Mouse (Mus musculus): ENCODE data around the gene Tmem125.

DNA sequence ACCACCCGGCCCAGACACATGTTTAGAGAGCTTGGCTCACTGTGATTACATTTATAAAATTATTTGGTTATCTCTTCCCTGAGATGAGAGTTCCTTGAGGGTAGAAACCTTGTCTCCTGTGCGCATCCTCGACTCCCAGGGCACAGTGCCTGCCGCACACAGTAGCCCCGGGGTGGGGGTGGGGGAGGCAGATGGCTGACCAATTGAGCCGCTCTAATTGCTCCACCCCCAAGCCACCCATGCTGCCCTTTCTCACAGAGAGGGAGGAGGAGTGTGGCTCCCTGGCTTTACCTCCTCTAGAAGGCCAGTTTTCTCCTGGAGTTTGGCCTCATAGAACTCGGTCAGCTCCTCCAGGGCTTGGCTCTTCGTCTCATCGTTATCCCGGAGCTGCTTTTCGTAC lies 37.7 kb upstream of the Tmem125 start:
- no peak for TF ChIP-seq CTCF (conservative IDR thresholded peaks at IDR 0.05; ENCODE audit: low read length)
- TF ChIP-seq POU5F1 (IDR thresholded peaks at IDR 0.05; ENCODE audit: borderline replicate concordance, low read length), result no peak
- TF ChIP-seq NANOG (IDR thresholded peaks at IDR 0.05; ENCODE audit: borderline replicate concordance, low read length), result no peak

Measured in E14TG2a.4 (cell line).